Mouse (Mus musculus): ENCODE data around the gene Prr9. TPM values are rescaled to one million over a fixed set of nuclear protein-coding genes. Genes with fewer than 3 reads are reported as not detected.

Prr9 gene
- total RNA-seq, 2 experiments from 2014 or later = not detected

DNA sequence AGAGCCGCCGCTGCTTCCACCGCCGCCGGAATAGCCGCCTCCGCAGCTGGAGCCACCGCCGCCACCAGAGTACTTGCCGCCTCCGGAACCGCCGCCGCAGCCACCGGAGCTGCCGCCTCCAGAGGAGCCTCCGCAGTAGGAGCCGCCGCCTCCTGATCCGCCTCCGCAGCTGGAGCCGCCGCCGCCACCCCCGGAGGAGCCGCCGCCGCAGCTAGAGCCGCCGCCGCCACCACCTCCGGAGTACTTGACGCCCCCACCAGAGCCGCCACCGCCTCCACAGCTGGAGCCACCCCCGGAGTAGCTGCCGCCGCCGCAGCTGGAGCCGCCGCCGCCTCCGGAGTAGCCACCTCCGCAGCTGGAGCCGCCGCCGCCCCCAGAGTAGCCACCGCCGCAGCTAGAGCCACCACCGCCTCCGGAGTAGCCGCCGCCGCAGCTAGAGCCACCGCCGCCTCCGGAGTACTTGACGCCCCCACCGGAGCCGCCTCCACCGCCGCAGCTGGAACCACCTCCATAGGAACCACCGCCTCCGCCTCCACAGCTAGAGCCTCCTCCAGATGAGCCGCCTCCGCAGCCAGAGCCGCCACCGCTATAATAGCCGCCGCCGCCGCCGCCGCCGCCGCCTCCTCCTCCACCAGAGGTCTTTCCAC lies 42.3 kb downstream of the Prr9 start:
- H3K4me3 ChIP-seq = peak overlapping the region; percentile 59
- DNase-seq (ENCODE audit: extremely low spot score in 1 of 2, low spot score in 2 of 2) = peak; percentile 32 to 59
- H3K27ac ChIP-seq = peak overlapping the region; percentile 90
- intact Hi-C loops (cut with DNase I) = no loop called here
- TF ChIP-seq CTCF (IDR thresholded peaks at IDR 0.05) = no peak

DNA sequence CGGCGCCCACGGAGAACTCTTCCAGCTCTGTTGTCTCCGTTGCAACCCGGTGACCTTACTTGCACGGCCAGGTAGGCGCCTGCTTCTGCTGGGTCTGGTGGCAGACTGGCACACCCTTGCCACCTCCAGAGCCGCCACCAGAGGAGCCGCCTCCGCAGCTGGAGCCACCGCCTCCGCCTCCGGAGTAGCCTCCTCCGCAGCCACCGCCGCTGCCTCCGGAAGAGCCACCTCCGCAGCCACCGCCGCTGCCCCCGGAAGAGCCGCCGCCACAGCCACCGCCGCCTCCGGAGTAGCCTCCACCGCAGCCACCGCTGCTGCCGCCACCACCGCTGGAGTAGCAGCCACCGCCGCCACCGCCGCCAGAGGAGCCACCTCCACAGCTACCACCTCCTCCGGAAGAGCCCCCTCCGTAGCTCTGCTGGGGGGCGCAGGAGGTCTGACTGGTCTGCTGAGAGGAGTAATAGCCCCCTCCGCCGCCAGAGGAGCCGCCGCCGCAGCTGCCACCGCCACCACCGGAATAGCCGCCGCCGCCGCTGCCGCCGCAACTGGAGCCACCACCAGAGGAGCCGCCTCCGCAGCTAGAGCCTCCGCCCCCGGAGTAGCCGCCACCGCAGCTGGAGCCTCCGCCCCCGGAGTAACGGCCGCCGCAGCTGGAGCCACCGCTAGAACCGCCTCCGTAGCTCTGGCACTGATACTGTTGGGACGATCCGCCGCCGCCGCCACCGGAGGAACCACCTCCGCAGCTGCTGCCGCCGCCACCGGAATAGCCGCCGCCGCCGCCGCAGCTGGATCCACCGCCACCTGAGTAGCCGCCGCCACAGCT lies 43.1 kb downstream of the Prr9 start:
- DNase-seq (ENCODE audit: extremely low spot score in 1 of 2, low spot score in 2 of 2) = peak; percentile 46 to 70
- peak overlapping the region; percentile 59 for H3K4me3 ChIP-seq
- peak; percentile 12 for TF ChIP-seq CTCF (IDR thresholded peaks at IDR 0.05)
- H3K27ac ChIP-seq = peak overlapping the region; percentile 90
- intact Hi-C loops (cut with DNase I) = no loop called here

Other genes starting within 250 kb of the Prr9 start
- gene Pglyrp3, start 109.4 kb downstream of the Prr9 start, total RNA-seq (2021) = not detected
- 1 to 10 TPM; 1.2 to 2.3 TPM for gene Lor, start 40.8 kb downstream of the Prr9 start, total RNA-seq (2021)
- gene Lelp1, start 18.8 kb upstream of the Prr9 start, total RNA-seq (2021) = not detected
- gene Sprr2a1, start 91.9 kb upstream of the Prr9 start, total RNA-seq (2021) = not detected
- gene Sprr2a2, start 92.0 kb upstream of the Prr9 start, total RNA-seq (2021) = not detected
- not detected for gene Sprr2a3, start 161.5 kb upstream of the Prr9 start, total RNA-seq (2021)
- gene Sprr2b, start 192.7 kb upstream of the Prr9 start, total RNA-seq (2021) = not detected
- gene Sprr2d, start 215.2 kb upstream of the Prr9 start, total RNA-seq (2021) = not detected
- not detected for gene Sprr2e, start 228.2 kb upstream of the Prr9 start, total RNA-seq (2021)
- not detected for gene Sprr2f, start 241.2 kb upstream of the Prr9 start, total RNA-seq (2021)